Mouse (Mus musculus) E14TG2a.4 (cell line): ENCODE results near the gene Synpo2.

Experiments
- CTCF ChIP-seq: conservative IDR thresholded peaks from 2 replicates; pipeline ENCODE4 v1.5.1; 2014; ENCODE audit warnings: low read length
- NANOG ChIP-seq: IDR thresholded peaks from 2 replicates; pipeline ENCODE4 v1.6.1; 2014; ENCODE audit warnings: borderline replicate concordance, low read length, mixed read lengths

DNA sequence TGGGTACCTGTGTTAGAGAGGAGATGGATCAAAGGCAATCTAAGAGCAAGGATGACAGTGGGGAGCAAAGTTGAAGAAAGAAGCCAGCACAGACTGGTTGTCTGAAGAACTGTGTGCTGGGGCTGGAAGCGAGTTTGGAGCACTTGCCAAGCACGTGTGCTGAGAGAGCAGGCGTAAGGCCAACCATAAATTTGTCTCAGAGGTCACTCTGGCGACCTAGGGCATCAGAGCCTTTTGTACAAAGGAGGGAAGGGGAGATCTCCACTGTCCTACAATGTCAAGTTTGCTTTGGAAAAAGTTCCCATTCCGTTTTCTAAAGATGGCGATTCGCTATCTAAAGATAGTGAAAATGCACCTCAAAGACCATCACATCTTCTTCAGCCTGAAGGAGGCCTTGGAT is 107.9 kb downstream of the Synpo2 start:
- TF ChIP-seq CTCF (no peak), NANOG (no peak)
